Mouse (Mus musculus) layer of hippocampus, postnatal 25 days (tissue): ENCODE measurements around the gene Dkkl1. TPM values are rescaled to one million over a fixed set of nuclear protein-coding genes. Genes with fewer than 3 reads are reported as not detected.
"Not testable (repeated sequence)": the region's sequence is repeated elsewhere in the genome, so short reads cannot be mapped to it uniquely, and the experiment has no call there.

Experiments
- DNase-seq, 2 experiments: peaks; one replicate each; pipeline ENCODE4 v3.0.0; 2022; ENCODE audit warnings: mixed read lengths in 2 of 2, low spot score in 1 of 2; ENCODE audit errors: extremely low spot score in 1 of 2
- total RNA-seq, 2 experiments: library from RNA; stranded (reverse); gene quantifications; 2 replicates each; pipeline ENCODE4 v1.2.3; 2021

Gene Dkkl1
- 1 to 10 TPM; 1.2 to 2.4 TPM for total RNA-seq

DNA sequence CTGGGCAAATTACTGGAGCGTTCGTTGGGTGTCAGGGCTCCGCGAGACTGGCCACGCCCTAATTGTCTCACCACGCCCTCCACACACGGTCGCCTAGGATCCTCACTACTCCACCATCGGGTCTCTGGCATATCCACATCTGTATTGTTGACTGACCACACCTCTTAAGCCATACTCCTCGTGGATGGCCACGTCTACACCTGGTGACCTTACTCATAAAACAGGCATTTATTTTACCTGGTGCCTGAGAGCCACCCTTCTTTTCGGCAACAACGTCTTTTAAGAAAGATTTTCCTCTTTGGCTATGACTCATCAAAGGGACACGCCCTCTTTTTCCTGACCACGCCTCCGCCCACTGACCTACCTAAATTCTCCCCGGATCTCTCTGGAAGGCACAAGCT is at the start of gene Dkkl1:
Gene Dkkl1 (minus strand): TSS at position 297 of the 401 bp plus-strand sequence.
- no peak for DNase-seq

DNA sequence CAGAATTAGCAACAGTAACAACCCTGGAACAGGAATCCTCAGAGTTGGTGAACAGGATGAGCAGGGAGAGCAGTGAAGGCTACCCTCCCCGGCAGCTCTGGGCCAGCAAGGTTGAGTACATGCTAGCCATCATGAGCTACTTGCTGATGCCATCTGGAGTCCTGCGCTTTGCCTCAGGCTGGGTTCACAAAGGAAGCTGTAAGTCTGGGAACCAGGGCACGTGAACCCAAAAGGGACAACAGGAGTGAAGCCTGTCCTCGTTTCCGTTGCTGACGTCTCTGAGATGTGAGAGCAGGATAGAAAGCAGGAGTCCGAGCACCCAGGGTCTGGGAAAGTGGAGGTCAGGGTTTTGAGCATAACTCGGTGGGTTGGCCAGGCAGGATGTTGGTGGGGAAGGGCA is 47.3 kb upstream of the Dkkl1 start:
- no peak for DNase-seq

DNA sequence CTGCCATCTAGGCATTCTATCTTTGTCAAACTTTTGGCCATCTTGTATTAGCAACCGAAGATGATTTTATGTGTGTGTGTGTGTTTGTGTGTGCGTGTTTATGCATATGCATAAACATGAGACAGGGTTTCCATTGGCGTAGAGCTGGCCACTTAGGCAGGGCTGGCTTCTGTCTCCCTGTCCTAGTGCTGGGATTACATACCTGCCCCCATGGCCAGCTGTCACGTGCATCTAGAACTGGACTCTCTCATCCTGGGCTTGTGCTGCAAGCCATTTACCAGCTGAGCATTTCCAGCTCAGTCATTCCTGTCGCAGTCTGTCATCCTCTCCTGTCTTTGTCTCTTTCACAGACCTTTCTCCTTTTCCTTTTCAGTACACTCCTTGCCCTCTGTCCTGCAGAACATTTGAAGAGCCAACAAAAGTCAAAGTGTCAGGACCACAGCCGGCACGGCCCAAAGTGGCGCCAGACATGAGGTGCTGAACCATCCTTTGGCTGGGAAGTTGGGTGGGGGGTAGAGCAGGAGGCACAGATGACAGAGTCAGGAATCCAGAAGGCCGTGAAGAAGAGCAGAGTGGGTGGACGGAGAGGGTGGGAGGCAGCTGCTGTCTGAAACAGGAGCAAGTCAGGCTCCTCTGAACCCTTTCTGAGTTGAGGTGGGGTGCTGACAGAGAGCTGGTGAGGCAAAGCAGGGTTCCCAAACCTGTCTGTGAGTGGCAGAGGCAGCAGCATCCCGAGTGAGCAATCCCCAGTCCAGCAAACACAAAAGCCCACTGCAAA is 45.3 kb upstream of the Dkkl1 start:
- DNase-seq = no peak

DNA sequence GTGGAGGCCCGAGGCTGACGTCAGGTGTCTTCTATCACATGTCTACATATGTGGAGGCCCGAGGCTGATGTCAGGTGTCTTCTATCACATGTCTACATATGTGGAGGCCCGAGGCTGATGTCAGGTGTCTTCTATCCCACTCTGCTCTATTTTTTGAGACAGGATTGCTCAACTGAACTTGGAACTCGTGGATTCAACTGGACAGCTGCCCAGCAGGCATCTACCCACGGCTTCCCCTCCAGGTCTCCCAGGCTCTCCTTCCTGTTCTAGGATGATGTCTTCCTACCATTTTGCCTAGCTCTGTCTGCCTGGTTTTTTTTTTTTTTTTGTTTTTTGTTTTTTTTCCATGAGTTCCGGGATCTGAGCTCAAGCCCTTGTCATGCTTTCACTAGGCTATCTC is 43.9 kb upstream of the Dkkl1 start:
- DNase-seq = not testable (repeated sequence)

DNA sequence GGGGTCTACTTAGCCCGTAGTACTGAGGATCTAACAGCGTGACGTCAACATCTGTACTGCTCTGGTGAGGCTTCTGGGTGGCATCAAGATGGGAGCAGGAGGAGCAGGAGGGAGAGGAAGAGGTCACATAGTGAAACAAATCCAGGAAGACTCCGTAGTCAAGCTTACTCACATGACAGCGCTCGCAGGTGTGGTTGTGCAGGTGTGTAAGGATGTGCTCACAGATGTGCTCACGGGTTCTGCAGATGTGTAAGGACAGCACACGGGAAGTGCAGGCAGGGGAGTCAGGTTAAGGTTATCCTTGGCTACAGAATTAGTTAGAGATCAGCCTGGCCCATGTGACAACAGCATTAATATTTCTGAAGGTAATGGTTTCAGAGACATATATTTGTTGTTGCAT is 41.9 kb upstream of the Dkkl1 start:
- DNase-seq = no peak

DNA sequence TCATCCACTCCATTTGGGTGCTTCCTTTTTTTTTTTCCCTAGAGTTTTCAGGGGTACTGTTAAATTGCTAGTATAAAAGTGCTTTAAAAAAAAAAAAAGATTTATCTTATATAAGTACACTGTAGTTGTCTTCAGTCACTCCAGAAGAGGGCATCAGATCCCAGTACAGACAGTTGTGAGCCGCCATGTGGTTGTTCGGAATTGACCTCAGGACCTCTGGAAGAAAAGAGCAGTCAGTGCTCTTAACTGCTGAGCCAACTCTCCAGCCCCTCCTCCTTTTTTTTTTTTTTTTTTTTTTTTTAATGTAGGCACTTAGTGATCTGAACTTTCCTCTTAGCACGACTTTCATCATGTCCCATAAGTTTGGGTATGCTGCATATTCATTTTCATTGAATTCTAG is 35.7 kb upstream of the Dkkl1 start:
- no peak for DNase-seq

DNA sequence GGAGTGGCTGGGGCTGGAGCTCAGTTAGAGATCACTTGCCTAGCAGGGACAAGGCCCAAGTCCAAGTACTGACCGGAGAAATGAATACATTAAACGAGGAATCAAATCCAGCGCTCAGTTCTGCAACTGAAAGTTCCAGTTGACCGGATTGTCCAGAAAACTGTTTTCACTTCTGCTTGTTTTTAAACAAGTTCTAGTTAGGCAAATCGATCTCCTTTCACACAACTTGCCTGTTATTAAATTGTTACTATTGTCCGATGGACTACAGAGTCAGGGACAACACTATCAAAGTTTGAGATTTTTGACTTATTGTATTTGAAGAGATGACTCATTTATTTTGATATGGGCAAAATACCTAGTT is 29.4 kb upstream of the Dkkl1 start:
- DNase-seq = no peak

DNA sequence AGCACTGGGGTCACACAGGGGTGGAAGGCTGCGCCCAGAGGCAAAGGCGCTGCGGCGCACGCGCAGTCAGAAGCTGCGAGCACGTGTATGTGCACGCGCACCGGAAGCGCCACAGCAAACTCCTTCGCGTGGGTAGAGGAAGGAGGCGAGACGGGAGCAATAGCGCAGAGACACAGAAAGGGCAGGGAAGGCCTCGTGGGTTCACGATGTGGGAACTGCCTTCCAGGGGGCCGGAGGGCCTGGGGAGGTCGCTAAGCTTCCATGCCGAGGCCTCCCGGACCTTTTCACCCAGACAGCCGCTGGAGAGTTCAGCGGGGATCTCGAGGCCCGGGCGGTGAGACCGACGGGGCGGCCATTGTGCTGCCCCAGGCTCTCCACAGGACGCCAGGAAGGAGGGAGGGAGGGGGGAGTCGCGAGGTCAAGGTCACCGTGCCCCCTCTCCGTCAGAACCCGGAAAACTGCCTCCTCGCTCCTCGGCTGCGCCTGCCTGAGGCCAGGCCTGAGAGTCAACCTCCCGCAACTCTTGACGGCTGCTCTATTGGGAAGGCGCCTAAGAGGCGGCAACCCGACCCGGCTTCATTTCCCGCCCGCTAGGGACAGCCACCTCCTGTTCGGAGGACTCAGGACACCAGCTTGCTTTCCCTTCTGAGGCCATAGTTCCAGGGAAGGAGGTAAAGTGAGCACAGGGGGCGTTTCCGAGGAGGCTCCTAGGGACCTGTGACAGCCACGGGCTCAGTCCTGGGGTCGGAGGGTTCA is 28.9 kb upstream of the Dkkl1 start, which contains the start of gene Slc6a16:
Gene Slc6a16 (plus strand): TSS at position 453 of the 756 bp plus-strand sequence.
- peak in 1 of 2 experiments; percentile 35 for DNase-seq

DNA sequence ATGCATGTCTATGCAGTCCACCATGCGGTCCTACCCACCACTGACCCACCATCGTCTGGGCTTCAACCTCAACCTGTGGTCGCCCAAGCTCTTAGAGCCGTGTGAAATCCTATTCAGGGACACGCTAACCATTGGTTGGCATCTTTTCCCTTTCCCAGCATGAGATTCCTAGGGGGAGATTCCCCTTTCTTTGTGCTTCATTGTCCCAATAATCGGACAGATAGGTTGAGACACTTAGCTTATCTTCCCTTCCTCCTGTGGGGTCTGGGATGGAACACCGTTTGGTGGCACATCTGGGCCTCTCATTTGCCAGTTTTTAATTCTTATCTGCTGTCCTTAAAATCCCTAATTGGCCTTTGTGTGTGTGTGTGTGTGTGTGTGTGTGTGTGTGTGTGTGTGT is 28.2 kb upstream of the Dkkl1 start:
- no peak for DNase-seq

DNA sequence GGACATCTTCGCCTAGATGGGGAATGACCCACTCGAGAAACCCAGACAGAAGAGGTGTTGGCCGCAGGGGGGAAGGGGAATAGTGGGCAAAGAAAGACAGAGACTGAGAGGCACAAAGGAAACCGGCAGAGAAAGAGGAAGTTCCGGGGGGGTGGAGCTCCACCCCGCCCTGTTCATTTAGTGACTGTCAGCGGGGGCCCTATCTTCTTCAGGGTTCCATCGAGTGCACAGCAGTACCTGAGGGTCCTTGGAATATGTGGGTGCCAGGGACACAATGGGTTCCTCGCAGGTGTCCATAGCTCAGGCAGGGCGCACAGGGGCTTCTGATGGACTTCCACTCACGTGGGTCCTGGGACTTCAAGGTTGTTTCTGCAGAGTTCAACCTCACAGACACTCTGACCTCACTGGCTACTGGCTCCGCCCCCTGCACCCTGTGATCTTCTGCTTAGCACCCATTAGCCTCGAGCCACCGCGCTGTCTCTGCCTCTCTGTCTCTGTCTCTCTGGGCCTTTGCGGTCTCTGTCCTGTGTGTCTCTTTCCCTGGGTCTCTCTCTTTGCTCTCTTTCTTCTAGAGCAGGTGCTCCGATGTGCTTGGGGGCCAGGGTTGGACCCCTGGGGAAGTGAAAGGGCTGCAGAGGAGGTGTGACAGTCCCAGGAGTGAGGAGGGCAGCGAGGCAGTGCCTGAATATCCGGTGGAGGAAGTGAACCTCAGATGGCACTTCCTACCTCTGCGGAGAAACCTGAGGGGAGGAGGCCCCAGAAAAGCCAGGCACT is 27.0 kb upstream of the Dkkl1 start, which contains the start of gene Cd37:
Gene Cd37 (minus strand): TSS at position 393 of the 774 bp plus-strand sequence.
- no peak for DNase-seq

DNA sequence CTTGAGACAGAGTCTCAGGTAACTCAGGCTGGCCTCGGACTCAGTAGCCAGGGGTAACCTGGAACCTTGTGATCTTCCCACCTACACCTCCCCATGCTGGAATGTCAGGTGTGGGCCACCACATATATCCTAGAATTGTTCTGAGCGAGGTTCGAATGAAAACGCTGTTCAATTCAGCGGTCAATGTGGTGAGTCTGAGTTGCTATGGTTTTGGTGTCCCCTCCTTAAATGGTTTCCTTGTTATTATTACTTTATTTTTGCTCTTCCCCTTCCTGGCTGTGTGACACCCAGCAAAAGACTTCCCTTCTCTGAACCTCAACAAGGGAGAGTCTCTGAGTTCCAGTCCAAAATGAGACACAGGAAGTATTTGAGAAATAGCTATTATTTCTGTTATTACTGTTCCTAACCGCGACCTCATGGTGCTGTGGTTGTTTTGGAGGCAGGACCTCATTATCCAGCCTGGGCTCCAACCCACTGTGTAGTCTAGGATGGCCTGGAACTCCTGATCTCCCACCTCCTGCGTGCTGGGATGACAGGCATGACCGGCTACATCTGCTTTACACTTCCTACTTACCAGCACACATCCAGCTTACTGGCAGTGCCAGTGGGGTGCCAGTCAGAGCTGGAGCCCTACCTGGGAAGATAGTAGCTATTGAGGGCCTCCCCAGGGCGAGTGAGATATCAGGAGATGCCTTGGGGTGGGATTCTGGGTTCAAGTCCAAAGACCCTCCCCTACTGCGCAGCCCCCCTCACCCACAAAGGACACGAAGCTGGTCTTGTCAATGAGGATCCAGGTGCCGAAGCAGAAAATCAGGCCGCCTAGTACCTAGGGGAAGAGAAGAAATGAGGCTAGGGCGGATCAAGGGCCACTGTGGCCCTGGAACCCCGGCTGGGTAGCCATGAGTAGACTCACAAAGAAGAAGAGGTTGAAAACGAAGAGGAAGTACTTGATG is 26.1 kb upstream of the Dkkl1 start:
- DNase-seq = no peak

DNA sequence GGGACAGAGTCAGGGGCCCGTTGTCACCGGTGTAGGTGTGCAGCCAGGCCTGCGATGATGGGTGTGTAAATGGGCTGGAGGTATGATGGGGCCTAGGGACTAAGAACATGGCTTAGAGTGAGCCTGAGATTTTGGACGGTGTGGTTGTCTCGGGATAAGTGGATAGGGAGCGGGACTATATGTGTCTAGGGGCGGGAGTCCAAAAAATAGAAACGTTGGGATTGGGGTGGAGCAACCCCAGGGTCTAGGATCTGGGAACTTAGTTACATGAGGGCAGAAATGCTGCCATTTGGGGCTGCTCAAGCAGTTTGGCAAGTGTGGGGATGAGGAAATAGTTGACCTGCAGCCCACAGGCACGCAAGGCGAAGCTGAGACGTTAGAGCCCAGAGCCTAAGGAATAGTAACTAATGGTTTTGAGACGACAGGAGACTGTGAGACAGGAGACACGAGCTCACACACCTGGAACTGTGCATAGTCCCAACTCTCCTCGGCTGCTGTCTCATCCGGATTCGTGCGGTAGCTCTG is 23.8 kb upstream of the Dkkl1 start:
- DNase-seq = no peak

DNA sequence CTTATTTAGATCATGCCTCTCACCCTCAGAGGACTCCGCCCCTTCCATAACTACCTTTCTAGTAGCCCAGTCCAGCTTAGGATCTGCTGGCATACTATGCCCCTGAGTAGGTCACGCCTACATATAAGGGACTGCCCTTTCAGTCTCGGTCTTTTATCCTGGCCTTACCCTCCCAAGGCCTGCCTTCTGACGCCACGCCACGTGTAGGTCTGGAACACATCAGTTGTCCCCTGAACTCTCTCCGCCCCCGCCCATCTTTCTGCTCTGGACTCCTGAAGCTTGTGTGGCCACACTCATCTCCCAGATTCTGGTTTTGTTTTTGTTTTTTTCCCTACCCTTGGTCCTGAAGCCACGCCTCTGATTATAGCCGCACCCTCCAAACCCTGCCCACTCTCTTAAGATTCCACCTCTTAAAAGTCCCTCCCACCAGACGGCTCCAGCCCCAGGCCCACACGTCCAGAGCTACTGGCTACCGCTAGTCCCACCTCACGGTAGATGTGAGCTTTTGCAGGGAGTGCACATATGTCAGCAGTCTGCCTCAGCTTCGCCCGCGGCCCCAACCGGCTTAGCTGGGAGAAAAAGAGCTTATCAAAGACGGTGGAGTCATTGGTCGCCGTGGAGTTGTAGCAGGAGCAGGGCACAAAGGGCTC is 23.1 kb upstream of the Dkkl1 start:
- DNase-seq = no peak

DNA sequence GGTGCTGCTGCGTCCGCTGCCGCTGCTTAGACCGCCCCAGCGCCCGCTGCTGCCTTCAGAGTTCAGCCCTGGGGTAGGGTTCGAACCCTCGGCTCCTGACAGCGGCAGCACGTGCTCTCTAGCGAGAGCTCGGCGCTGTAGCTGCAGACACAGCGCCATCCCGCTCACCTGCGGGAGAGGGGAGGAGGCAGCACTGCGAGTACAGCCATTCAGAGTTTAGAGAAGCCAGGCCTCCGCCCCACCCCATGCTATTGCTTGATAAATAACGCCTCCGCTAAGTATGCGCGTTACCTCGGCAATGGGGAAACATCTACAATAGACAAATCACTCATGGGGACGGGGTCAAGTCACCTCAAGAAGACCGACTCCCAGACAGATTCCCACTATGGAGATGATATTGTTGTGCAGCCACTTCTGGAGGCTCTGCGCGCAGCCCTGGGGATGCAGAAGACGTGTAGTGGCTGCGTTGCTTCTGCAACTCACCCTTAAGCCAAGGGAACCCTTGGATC is 22.4 kb upstream of the Dkkl1 start:
- peak in 1 of 2 experiments; percentile 17 for DNase-seq

DNA sequence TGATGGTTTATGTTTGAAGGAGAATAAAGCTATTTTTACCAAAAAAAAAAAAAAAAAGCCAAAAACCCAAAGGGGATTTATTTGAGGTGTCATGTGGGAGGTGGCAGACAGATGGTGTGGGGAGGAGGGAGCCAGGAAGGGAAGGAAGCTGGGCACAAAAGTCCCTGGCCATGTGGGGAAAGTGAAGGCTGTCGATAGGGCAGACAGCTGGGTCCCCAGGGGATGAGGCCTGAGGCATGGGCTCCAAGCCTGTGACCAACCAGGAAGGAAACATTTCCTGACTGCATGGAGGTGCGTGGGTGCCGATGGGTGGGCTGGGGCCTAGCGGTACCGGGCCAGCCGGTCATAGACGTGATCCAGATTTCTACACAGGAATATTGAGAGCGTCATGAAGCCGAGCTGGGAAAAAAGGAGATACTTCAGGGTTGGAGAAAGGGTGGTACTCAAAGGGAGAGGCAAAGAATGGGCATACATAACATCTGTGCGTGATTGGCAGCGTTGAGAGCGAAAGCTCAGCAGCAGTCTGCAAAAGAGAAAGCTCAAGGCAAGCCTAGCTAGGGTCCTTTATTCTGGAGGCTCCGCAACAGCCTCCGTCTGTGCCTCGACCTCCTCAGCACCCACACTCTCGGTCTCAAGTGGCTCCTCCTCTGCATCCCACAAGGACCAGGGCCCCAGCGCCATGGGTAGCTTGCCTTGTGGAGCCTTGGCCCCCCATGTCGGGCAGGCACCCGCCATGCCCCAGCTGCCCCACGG is 21.8 kb upstream of the Dkkl1 start:
- DNase-seq = peak; percentile 44 to 47

DNA sequence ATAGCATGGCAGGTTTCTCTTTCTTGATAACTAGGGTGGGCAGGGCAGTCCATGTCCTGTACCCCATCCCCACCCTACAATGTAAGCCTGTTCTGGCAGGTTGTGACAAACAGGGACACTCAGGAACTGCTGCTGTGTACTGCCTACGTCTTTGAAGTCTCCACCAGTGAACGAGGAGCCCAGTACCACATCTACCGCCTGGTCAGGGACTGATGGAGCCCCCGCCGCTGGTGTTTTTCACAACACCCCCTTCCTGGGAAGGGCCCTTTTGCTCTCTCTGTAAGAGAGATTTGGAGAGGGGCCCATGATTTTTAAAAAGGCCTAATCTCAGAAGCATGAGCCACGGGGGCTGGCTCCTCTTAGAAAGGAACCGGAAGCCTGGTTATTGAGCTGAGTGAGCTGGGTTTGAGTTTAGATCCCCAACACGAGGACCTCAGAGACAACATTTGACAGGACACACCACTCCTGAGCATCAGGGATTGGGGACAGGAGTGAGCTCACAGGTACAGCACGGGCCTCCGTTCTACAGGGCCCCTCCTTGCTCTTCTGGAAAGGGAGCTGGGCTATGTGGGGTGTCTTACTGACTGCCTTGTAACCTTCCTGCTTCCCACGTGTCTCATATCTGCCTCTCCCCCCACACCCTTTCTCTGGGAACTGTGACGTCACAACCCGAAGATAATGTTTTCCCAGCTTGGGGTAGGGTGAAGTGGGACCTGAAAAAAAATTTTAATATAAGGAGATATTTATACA is 20.9 kb upstream of the Dkkl1 start:
- peak in 1 of 2 experiments; percentile 23 for DNase-seq

DNA sequence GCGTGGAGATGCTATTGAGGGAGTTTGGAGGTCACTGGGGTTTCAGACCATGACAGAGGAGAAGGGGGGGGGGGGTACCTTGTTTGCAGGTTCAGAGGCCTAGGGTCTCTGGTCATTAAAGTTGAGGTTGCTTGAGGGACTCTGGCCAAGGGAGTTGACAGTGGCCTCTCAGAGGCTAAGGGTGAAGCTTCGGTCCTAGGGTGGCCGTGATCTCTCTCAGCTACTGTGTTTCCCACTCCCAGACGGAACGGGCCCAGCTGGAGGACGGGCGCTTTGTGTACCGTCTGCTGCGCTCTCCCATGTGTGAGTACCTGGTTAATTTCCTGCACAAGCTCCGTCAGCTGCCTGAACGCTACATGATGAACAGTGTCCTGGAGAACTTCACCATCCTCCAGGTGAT is 20.0 kb upstream of the Dkkl1 start:
- no peak for DNase-seq
